ENCODE assay signal across 23 mouse cellular contexts in genomic region chr13:14110154-14110873, GRCm38 (mm10). TPM values are rescaled to one million over a fixed set of nuclear protein-coding genes. Genes with fewer than 3 reads are reported as not detected.
DNase-seq lines count a peak whose midpoint lies in the region; ATAC-seq lines count a peak whose summit lies in the region.
"Had no signal": no experiment of that assay in that cellular context is flagged by ENCODE, and none has a peak within 500 bp of the region (broad histone marks: within the 10 kb centered on the region; RNA-seq: fewer than 3 reads in every experiment).

No protein-coding gene starts in this region.

- ATAC-seq in megakaryocyte, adult 5-6 weeks (ENCODE audit: poor library complexity, severe bottlenecking): no peak
- peak; percentile 81 for ATAC-seq in kidney, embryonic 16.5 days (ENCODE audit: low FRiP score, low TSS enrichment)
- ATAC-seq: CD4-positive, CD25-positive, alpha-beta regulatory T cell, adult 4 months; hindbrain, postnatal 0 days; intestine, postnatal 0 days had no signal

- DNase-seq in adrenal gland, adult 2 months: peak; percentile 31
- DNase-seq in adrenal gland, postnatal 25 days: no peak
- no peak for DNase-seq in urinary bladder, postnatal 4 days (ENCODE audit: low spot score in 2 of 2)
- no peak for DNase-seq in cerebellum, postnatal 25 days
- no peak for DNase-seq in hindbrain, embryonic 10.5 days (ENCODE audit: low spot score)
- DNase-seq: cerebellum, adult 11 months; cerebellum, adult 9-11 months; lung, adult 2 months; lung, postnatal 14 days; right cerebral cortex, adult 18-20 months; right cerebral cortex, postnatal 4 days; thymus, adult 18-20 months; thymus, postnatal 36 days had no signal

- no peak overlapping the region for H3K27ac ChIP-seq in kidney, embryonic 16.5 days (ENCODE audit: low read length)
- H3K27ac ChIP-seq in hindbrain, embryonic 10.5 days: no peak overlapping the region
- H3K27ac ChIP-seq: forebrain, embryonic 10.5 days; hindbrain, postnatal 0 days; midbrain, embryonic 10.5 days; neural tube, embryonic 15.5 days had no signal

- peaks cover 41% of the 10 kb centered on the region for H3K4me1 ChIP-seq in megakaryocyte, embryonic 14.5 days
- H3K4me1 ChIP-seq in kidney, embryonic 16.5 days (ENCODE audit: insufficient read depth, low read length): 0 out of 2 replicates have a peak, but pooled peaks cover 18% of the 10 kb centered on the region
- 0 out of 2 replicates have a peak, but pooled peaks cover 5% of the 10 kb centered on the region for H3K4me1 ChIP-seq in hindbrain, embryonic 10.5 days (replicated peaks)

- no peaks in the 10 kb centered on the region for H3K9me3 ChIP-seq in megakaryocyte, embryonic 14.5 days
- no peaks in the 10 kb centered on the region for H3K9me3 ChIP-seq in kidney, embryonic 16.5 days (ENCODE audit: low read length)
- no peaks in the 10 kb centered on the region for H3K9me3 ChIP-seq in hindbrain, embryonic 10.5 days
- H3K9me3 ChIP-seq: forebrain, embryonic 10.5 days; midbrain, embryonic 10.5 days; neural tube, embryonic 15.5 days had no signal

- no peak overlapping the region for H3K4me2 ChIP-seq in kidney, embryonic 16.5 days (replicated peaks; ENCODE audit: low read depth, low read length)
- H3K4me2 ChIP-seq: heart, embryonic 11.5 days; neural tube, embryonic 15.5 days had no signal

- peaks cover 10% of the 10 kb centered on the region for H3K36me3 ChIP-seq in megakaryocyte, embryonic 14.5 days (replicated peaks; ENCODE audit: low read length)
- no peaks in the 10 kb centered on the region for H3K36me3 ChIP-seq in kidney, embryonic 16.5 days (ENCODE audit: insufficient read depth, low read length)
- no peaks in the 10 kb centered on the region for H3K36me3 ChIP-seq in hindbrain, embryonic 10.5 days
- H3K36me3 ChIP-seq: forebrain, embryonic 10.5 days; neural tube, embryonic 15.5 days had no signal

- no peak overlapping the region for H3K9ac ChIP-seq in kidney, embryonic 16.5 days (replicated peaks; ENCODE audit: low read length)
- H3K9ac ChIP-seq: neural tube, embryonic 15.5 days had no signal

- H3K27me3 ChIP-seq in megakaryocyte, embryonic 14.5 days (replicated peaks): no peaks in the 10 kb centered on the region
- no peaks in the 10 kb centered on the region for H3K27me3 ChIP-seq in kidney, embryonic 16.5 days (ENCODE audit: insufficient read depth, low read length)
- H3K27me3 ChIP-seq in hindbrain, embryonic 10.5 days (ENCODE audit: insufficient read depth, poor library complexity, severe bottlenecking): no peaks in the 10 kb centered on the region
- H3K27me3 ChIP-seq: neural tube, embryonic 15.5 days had no signal

- 12% methylated on average over 2 of the region's 2 CpGs for WGBS in kidney, embryonic 16.5 days
- WGBS in hindbrain, embryonic 10.5 days: 96% methylated on average over 2 of the region's 2 CpGs

- H3K4me3 ChIP-seq in megakaryocyte, embryonic 14.5 days (replicated peaks): peak overlapping the region; percentile 15
- no peak overlapping the region for H3K4me3 ChIP-seq in kidney, embryonic 16.5 days (ENCODE audit: low read length)
- H3K4me3 ChIP-seq in hindbrain, embryonic 10.5 days: no peak overlapping the region
- H3K4me3 ChIP-seq: forebrain, embryonic 10.5 days; midbrain, embryonic 10.5 days; neural tube, embryonic 15.5 days had no signal

RNA-seq across cellular contexts. Expression of gene Ggps1, which starts 47.0 kb away (rescaled TPM):
- total RNA-seq in adrenal gland, adult 2 months (2021): 10 to 100 TPM; 37.4 to 37.6 TPM
- polyA plus RNA-seq in adrenal gland, adult 2 months (2012; rRNA removed): 2.6 and 2.9 TPM in 2 replicates
- 38.0 and 40.1 TPM in 2 replicates for total RNA-seq in adrenal gland, postnatal 25 days (2021)
- polyA plus RNA-seq in megakaryocyte, embryonic 14.5 days (2012; ENCODE audit: insufficient read depth, low replicate concordance): 2.2 TPM in 1 of 2 replicates, not detected in the other
- 24.6 and 31.2 TPM in 2 replicates for total RNA-seq in megakaryocyte, adult 5-6 weeks (2015)
- total RNA-seq in megakaryocyte, adult 5-6 weeks (2017): 21.1 and 23.5 TPM in 2 replicates
- 51.6 and 52.2 TPM in 2 replicates for polyA plus RNA-seq in kidney, embryonic 16.5 days (2015; fragmentation: Nextera tagmentation; extraction: Ambion mirVana)
- 57.2 and 65.2 TPM in 2 replicates for polyA plus RNA-seq in hindbrain, embryonic 10.5 days (2016; fragmentation: Nextera tagmentation; extraction: Ambion mirVana)

RNA-seq across cellular contexts. Expression of gene Arid4b, which starts 47.3 kb away (rescaled TPM):
- total RNA-seq in adrenal gland, adult 2 months (2021): 10 to 100 TPM; 25.5 to 34.6 TPM
- 5.5 TPM in 2 replicates for polyA plus RNA-seq in adrenal gland, adult 2 months (2012; rRNA removed)
- 39.6 and 49.6 TPM in 2 replicates for total RNA-seq in adrenal gland, postnatal 25 days (2021)
- 0.73 and 3.9 TPM in 2 replicates for polyA plus RNA-seq in megakaryocyte, embryonic 14.5 days (2012; ENCODE audit: insufficient read depth, low replicate concordance)
- total RNA-seq in megakaryocyte, adult 5-6 weeks (2015): 21.1 and 22.1 TPM in 2 replicates
- total RNA-seq in megakaryocyte, adult 5-6 weeks (2017): 31.5 and 32.6 TPM in 2 replicates
- polyA plus RNA-seq in kidney, embryonic 16.5 days (2015; fragmentation: Nextera tagmentation; extraction: Ambion mirVana): 62.7 and 66.8 TPM in 2 replicates
- polyA plus RNA-seq in hindbrain, embryonic 10.5 days (2016; fragmentation: Nextera tagmentation; extraction: Ambion mirVana): 55.0 and 66.6 TPM in 2 replicates

Comparison
In these comparisons a context has a peak if more than half of its experiments do, and no peak if none do; other contexts are left out.
1. RNA of gene Ggps1, which starts 47.0 kb away (polyA plus RNA-seq): 57.2 to 65.2 TPM in hindbrain, embryonic 10.5 days and 51.6 to 52.2 TPM in kidney, embryonic 16.5 days; 2.6 to 2.9 TPM in adrenal gland, adult 2 months and 2.2 TPM in megakaryocyte, embryonic 14.5 days; every median in the first group is over 10 times any median in the second.